Mouse (Mus musculus) testis, adult 2 months (tissue): Measurements from ENCODE around the gene Tcap. TPM values are rescaled to one million over a fixed set of nuclear protein-coding genes. Genes with fewer than 3 reads are reported as not detected.

Experiments used
- H3K27ac ChIP-seq: fragments of 200-500 bp; 2 replicates; pipeline ENCODE4 v1.5.1; 2012; ENCODE audit warnings: low read depth, low read length; ENCODE audit not compliant: control insufficient read depth, insufficient read depth
- H3K27me3 ChIP-seq: fragments of 200-500 bp; 2 replicates; pipeline ENCODE4 v1.6.1; 2012; ENCODE audit warnings: mild to moderate bottlenecking, low read length, moderate library complexity; ENCODE audit not compliant: control insufficient read depth, insufficient read depth
- H3K36me3 ChIP-seq: fragments of 200-500 bp; 2 replicates; pipeline ENCODE4 v1.6.1; 2012; ENCODE audit warnings: mild to moderate bottlenecking, low read length; ENCODE audit not compliant: control insufficient read depth, insufficient read depth
- H3K4me1 ChIP-seq: fragments of 200-500 bp; 2 replicates; pipeline ENCODE4 v1.6.1; 2012; ENCODE audit warnings: low read length; ENCODE audit not compliant: control insufficient read depth, insufficient read depth
- H3K4me3 ChIP-seq: fragments of 200-500 bp; 2 replicates; pipeline ENCODE4 v1.5.1; 2012; ENCODE audit warnings: low read depth, mild to moderate bottlenecking, low read length, moderate library complexity, mixed read lengths; ENCODE audit not compliant: control insufficient read depth
- CTCF ChIP-seq: fragments of 200-500 bp; IDR thresholded peaks from 2 replicates; pipeline ENCODE4 v1.5.1; 2012; ENCODE audit warnings: low read depth, mild to moderate bottlenecking, inconsistent platforms, low read length, moderate library complexity; ENCODE audit not compliant: control insufficient read depth, insufficient read depth, insufficient replicate concordance
- POLR2A ChIP-seq: fragments of 200-500 bp; IDR thresholded peaks from 2 replicates; pipeline ENCODE4 v1.6.1; 2012; ENCODE audit warnings: low read depth, mild to moderate bottlenecking, inconsistent platforms, low read length, moderate library complexity; ENCODE audit not compliant: control insufficient read depth
- polyA plus RNA-seq: library from polyadenylated mRNA; depleted of rRNA; stranded (reverse); fragments of >200 nt; gene quantifications from 2 replicates; pipeline ENCODE4 v1.2.3, GENCODE M21; 2012

The Tcap gene
- polyA plus RNA-seq, 1 experiment = not detected

GRCm38 (mm10) chr11:98349308-98349707 is 34.3 kb upstream of the Tcap start:
- no peaks in the 10 kb centered on the region for H3K36me3 ChIP-seq
- no peak overlapping the region for H3K4me3 ChIP-seq
- H3K4me1 ChIP-seq = peaks cover 11% of the 10 kb centered on the region
- TF ChIP-seq CTCF (no peak), POLR2A (no peak)
- H3K27me3 ChIP-seq = no peaks in the 10 kb centered on the region
- no peak overlapping the region for H3K27ac ChIP-seq

GRCm38 (mm10) chr11:98352272-98352990 is 31.2 kb upstream of the Tcap start:
- no peaks in the 10 kb centered on the region for H3K36me3 ChIP-seq
- no peak overlapping the region for H3K4me3 ChIP-seq
- H3K27me3 ChIP-seq = no peaks in the 10 kb centered on the region
- no peak for TF ChIP-seq CTCF
- TF ChIP-seq POLR2A = no peak
- H3K27ac ChIP-seq = no peak overlapping the region
- peaks cover 13% of the 10 kb centered on the region for H3K4me1 ChIP-seq

GRCm38 (mm10) chr11:98353651-98354211 is 29.9 kb upstream of the Tcap start:
- Histone ChIP-seq H3K4me1 (peaks cover 7% of the 10 kb centered on the region), H3K27me3 (no peaks in the 10 kb centered on the region), H3K27ac (no peak overlapping the region), H3K4me3 (no peak overlapping the region), H3K36me3 (no peaks in the 10 kb centered on the region)
- TF ChIP-seq POLR2A (no peak), CTCF (no peak)

- TF ChIP-seq CTCF (no peak), POLR2A (no peak)
- H3K27me3 ChIP-seq = no peaks in the 10 kb centered on the region
- peaks cover 9% of the 10 kb centered on the region for H3K4me1 ChIP-seq
- no peaks in the 10 kb centered on the region for H3K36me3 ChIP-seq
- H3K27ac ChIP-seq = no peak overlapping the region
- no peak overlapping the region for H3K4me3 ChIP-seq
These were observed 29.2 kb upstream of the Tcap start for GRCm38 (mm10) chr11:98354445-98354844.

GRCm38 (mm10) chr11:98355732-98356299 is 27.8 kb upstream of the Tcap start:
- Histone ChIP-seq H3K27me3 (no peaks in the 10 kb centered on the region), H3K4me1 (peaks cover 9% of the 10 kb centered on the region), H3K27ac (no peak overlapping the region), H3K4me3 (no peak overlapping the region), H3K36me3 (no peaks in the 10 kb centered on the region)
- TF ChIP-seq POLR2A (no peak), CTCF (no peak)

- Histone ChIP-seq H3K27ac (no peak overlapping the region), H3K4me3 (no peak overlapping the region; the same call in 1 of the 2 replicates), H3K27me3 (no peaks in the 10 kb centered on the region), H3K4me1 (peaks cover 9% of the 10 kb centered on the region), H3K36me3 (no peaks in the 10 kb centered on the region)
- TF ChIP-seq CTCF (no peak), POLR2A (no peak)
These were observed 26.8 kb upstream of the Tcap start for GRCm38 (mm10) chr11:98356625-98357394.
